Mouse (Mus musculus): ENCODE results near the gene Cby1.
"Not testable (repeated sequence)": the region's sequence is repeated elsewhere in the genome, so short reads cannot be mapped to it uniquely, and the experiment has no call there.

Cby1 gene

GRCm38 (mm10) chr15:79658531-79659375 lies at the start of gene Cby1, which contains the start of gene Fam227a:
TSS of gene Cby1 (plus strand) at chr15:79659199.
TSS of gene Fam227a (minus strand) at chr15:79658956.
- peak; percentile 88 to 95 for DNase-seq (ENCODE audit: low spot score in 2 of 2)

GRCm38 (mm10) chr15:79609226-79609625 lies 49.8 kb upstream of the Cby1 start:
- DNase-seq (ENCODE audit: low spot score in 2 of 2), result no peak

- no peak for DNase-seq (ENCODE audit: low spot score in 2 of 2)
Measured at GRCm38 (mm10) chr15:79615501-79615900, 43.5 kb upstream of the Cby1 start.

- no peak for DNase-seq (ENCODE audit: low spot score in 2 of 2)
Measured at GRCm38 (mm10) chr15:79616729-79617128, 42.3 kb upstream of the Cby1 start.

GRCm38 (mm10) chr15:79617135-79617534 lies 41.9 kb upstream of the Cby1 start:
- DNase-seq (ENCODE audit: low spot score in 2 of 2), result no peak

- no peak for DNase-seq (ENCODE audit: low spot score in 2 of 2)
Measured at GRCm38 (mm10) chr15:79618456-79618855, 40.5 kb upstream of the Cby1 start.

GRCm38 (mm10) chr15:79619770-79620414 lies 39.1 kb upstream of the Cby1 start:
- no peak for DNase-seq (ENCODE audit: low spot score in 2 of 2)

GRCm38 (mm10) chr15:79630471-79630870 lies 28.5 kb upstream of the Cby1 start:
- DNase-seq (ENCODE audit: low spot score in 2 of 2), result no peak

- no peak for DNase-seq (ENCODE audit: low spot score in 2 of 2)
Measured at GRCm38 (mm10) chr15:79641135-79641817, 17.7 kb upstream of the Cby1 start.

GRCm38 (mm10) chr15:79645483-79645882 lies 13.5 kb upstream of the Cby1 start:
- no peak for DNase-seq (ENCODE audit: low spot score in 2 of 2)

- no peak for DNase-seq (ENCODE audit: low spot score in 2 of 2)
Measured at GRCm38 (mm10) chr15:79648130-79648529, 10.9 kb upstream of the Cby1 start.

GRCm38 (mm10) chr15:79650569-79650968 lies 8.4 kb upstream of the Cby1 start:
- DNase-seq (ENCODE audit: low spot score in 2 of 2), result no peak

- DNase-seq (ENCODE audit: low spot score in 2 of 2), result no peak
Measured at GRCm38 (mm10) chr15:79651481-79651880, 7.5 kb upstream of the Cby1 start.

- no peak for DNase-seq (ENCODE audit: low spot score in 2 of 2)
Measured at GRCm38 (mm10) chr15:79656451-79656850, 2.5 kb upstream of the Cby1 start.

- peak; percentile 58 to 78 for DNase-seq (ENCODE audit: low spot score in 2 of 2)
Measured at GRCm38 (mm10) chr15:79657837-79658530, 1.0 kb upstream of the Cby1 start.

GRCm38 (mm10) chr15:79661852-79662251 lies 2.9 kb downstream of the Cby1 start:
- DNase-seq (ENCODE audit: low spot score in 2 of 2), result peak in 1 of 2 experiments; percentile 34

GRCm38 (mm10) chr15:79664666-79665065 lies 5.7 kb downstream of the Cby1 start:
- no peak for DNase-seq (ENCODE audit: low spot score in 2 of 2)

GRCm38 (mm10) chr15:79669195-79669594 lies 10.2 kb downstream of the Cby1 start:
- DNase-seq (ENCODE audit: low spot score in 2 of 2), result no peak

GRCm38 (mm10) chr15:79670249-79670971 lies 11.4 kb downstream of the Cby1 start, which contains the start of gene Tomm22:
TSS of gene Tomm22 (plus strand) at chr15:79670861.
- DNase-seq (ENCODE audit: low spot score in 2 of 2), result peak; percentile 82 to 87

- no peak for DNase-seq (ENCODE audit: low spot score in 2 of 2)
Measured at GRCm38 (mm10) chr15:79670972-79671299, 11.9 kb downstream of the Cby1 start.

GRCm38 (mm10) chr15:79671828-79672348 lies 12.9 kb downstream of the Cby1 start:
- not testable (repeated sequence) for DNase-seq (ENCODE audit: low spot score in 2 of 2)

Data from frontal cortex, postnatal 10 days (tissue).